Mouse (Mus musculus) erythroblast, adult 5-6 weeks (primary cell): ENCODE results near the gene Lrrk1. TPM values are rescaled to one million over a fixed set of nuclear protein-coding genes. Genes with fewer than 3 reads are reported as not detected.

Source experiments
- ATAC-seq: replicated peaks from 2 replicates; pipeline ENCODE4 v1.8.0; 2016; ENCODE audit warnings: moderate number of reproducible peaks, mild to moderate bottlenecking, moderate TSS enrichment, inconsistent platforms; ENCODE audit not compliant: poor library complexity, low FRiP score, severe bottlenecking
- total RNA-seq, 2 experiments: library from RNA; stranded (forward) in 1 of 2; stranded (reverse) in 1 of 2; fragments of 150-400 nt in 1 of 2; fragments of 200-764, 138-1000 nt in 1 of 2; gene quantifications; 2 replicates each; pipeline versions ENCODE4 v1.2.3 to v1.2.4; 2015 to 2017; ENCODE audit warnings: low replicate concordance in 2 of 2

The Lrrk1 gene
- total RNA-seq, 2 experiments from 2014 or later: 3.1 to 3.2 TPM

GRCm38 (mm10) chr7:66179120-66179581 is 209.0 kb downstream of the Lrrk1 start:
- no peak for ATAC-seq

- no peak for ATAC-seq
Measured at GRCm38 (mm10) chr7:66178101-66178500, 210.0 kb downstream of the Lrrk1 start.

GRCm38 (mm10) chr7:66176929-66177328 is 211.2 kb downstream of the Lrrk1 start:
- ATAC-seq: no peak

Other genes with a start within 250 kb of the Lrrk1 start
- gene Gm10974, start 22.4 kb downstream of the Lrrk1 start, total RNA-seq (2015; ENCODE audit: low replicate concordance): not detected in 2 replicates
- gene Gm10974, start 22.4 kb downstream of the Lrrk1 start, total RNA-seq (2017; ENCODE audit: low replicate concordance): not detected in 2 replicates
- not detected in 2 replicates for gene Aldh1a3, start 39.2 kb upstream of the Lrrk1 start, total RNA-seq (2015; ENCODE audit: low replicate concordance)
- not detected in 2 replicates for gene Aldh1a3, start 39.2 kb upstream of the Lrrk1 start, total RNA-seq (2017; ENCODE audit: low replicate concordance)